Mouse (Mus musculus) liver, embryonic 13.5 days (tissue): ENCODE data around the gene Rbm47. TPM values are rescaled to one million over a fixed set of nuclear protein-coding genes. Genes with fewer than 3 reads are reported as not detected.

ENCODE experiments used
- ATAC-seq: fragments of 200-750 bp; cut with Nextera tagmentation; 2 replicates; pipeline ENCODE4 v1.8.0; 2017; ENCODE audit warnings: low read depth, mild to moderate bottlenecking, moderate number of reproducible peaks, moderate library complexity
- DNase-seq: peaks from one replicate; pipeline ENCODE4 v3.0.0; 2022
- H3K27ac ChIP-seq: fragments of 300-500 bp; sonication (generic); 2 replicates; pipeline ENCODE4 v1.5.1; 2015; ENCODE audit warnings: moderate library complexity, mild to moderate bottlenecking, inconsistent platforms
- H3K27me3 ChIP-seq: fragments of 300-500 bp; sonication (generic); 2 replicates; pipeline ENCODE4 v1.6.1; 2015; ENCODE audit warnings: mild to moderate bottlenecking, inconsistent platforms
- H3K36me3 ChIP-seq: fragments of 300-500 bp; sonication (generic); 2 replicates; pipeline ENCODE4 v1.6.1; 2015; ENCODE audit warnings: mild to moderate bottlenecking, inconsistent platforms
- H3K4me1 ChIP-seq: fragments of 300-500 bp; sonication (generic); replicated peaks from 2 replicates; pipeline ENCODE4 v1.6.1; 2015; ENCODE audit warnings: inconsistent platforms
- H3K4me2 ChIP-seq: fragments of 300-500 bp; sonication (generic); 2 replicates; pipeline ENCODE4 v1.6.1; 2015; ENCODE audit warnings: inconsistent platforms, mild to moderate bottlenecking, moderate library complexity
- H3K4me3 ChIP-seq: fragments of 300-500 bp; sonication (generic); replicated peaks from 2 replicates; pipeline ENCODE4 v1.5.1; 2015; ENCODE audit warnings: mild to moderate bottlenecking, inconsistent platforms
- H3K9ac ChIP-seq: fragments of 300-500 bp; sonication (generic); 2 replicates; pipeline ENCODE4 v1.6.1; 2015; ENCODE audit warnings: mild to moderate bottlenecking, inconsistent platforms
- H3K9me3 ChIP-seq: fragments of 300-500 bp; sonication (generic); replicated peaks from 2 replicates; pipeline ENCODE4 v1.6.1; 2016; ENCODE audit warnings: inconsistent platforms
- whole genome bisulfite sequencing: fragments of 180-500 bp; shearing (Covaris S2); methylation state at CpG from one replicate; pipeline ENCODE4 v1.1.7; 2015; ENCODE audit not compliant: insufficient replicate concordance; 5-methylcytosine and 5-hydroxymethylcytosine counted together
- polyA plus RNA-seq: library from polyadenylated mRNA; unstranded; fragments of >200 nt; fragmentation: Nextera tagmentation; extraction: Ambion mirVana; gene quantifications from 2 replicates; pipeline ENCODE4 v1.2.1, GENCODE M21; 2015

Gene Rbm47
- polyA plus RNA-seq, 1 experiment from 2014 or later: 8.1 TPM

DNA sequence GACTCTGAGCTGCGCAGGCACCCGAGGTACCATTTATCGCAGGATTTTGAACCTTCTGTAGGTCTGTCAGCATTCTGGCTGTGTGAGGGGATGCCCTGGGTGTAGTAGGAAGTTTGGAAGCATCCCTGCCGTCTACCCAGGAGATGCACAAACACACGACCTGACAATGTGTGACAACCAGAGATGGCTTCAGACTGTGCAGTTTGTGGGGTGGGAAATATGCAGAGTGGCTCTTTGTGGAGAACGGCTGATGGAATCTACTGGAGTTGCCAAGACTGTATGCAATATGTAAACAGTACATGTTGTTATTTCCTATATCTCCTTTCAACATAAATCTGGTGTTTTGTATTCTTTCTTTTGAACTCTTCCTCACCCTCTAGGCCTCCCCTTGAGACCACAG is 135.9 kb downstream of the Rbm47 start:
- H3K9me3 ChIP-seq: no peaks in the 10 kb centered on the region
- H3K4me1 ChIP-seq: peaks cover 4% of the 10 kb centered on the region
- WGBS: 63% methylated on average over 6 of the region's 6 CpGs
- H3K27me3 ChIP-seq: no peaks in the 10 kb centered on the region
- ATAC-seq: no peak
- H3K36me3 ChIP-seq: peaks cover 3% of the 10 kb centered on the region; the same call in 1 of the 2 replicates
- H3K4me3 ChIP-seq: no peak overlapping the region
- no peak overlapping the region for H3K27ac ChIP-seq
- DNase-seq: no peak
- H3K4me2 ChIP-seq: no peak overlapping the region
- no peak overlapping the region for H3K9ac ChIP-seq

GRCm38 (mm10) chr5:66036440-66037054 is 136.4 kb downstream of the Rbm47 start:
- peaks cover 3% of the 10 kb centered on the region; the same call in 1 of the 2 replicates for H3K36me3 ChIP-seq
- no peak overlapping the region for H3K9ac ChIP-seq
- peaks cover 10% of the 10 kb centered on the region for H3K4me1 ChIP-seq
- DNase-seq: no peak
- ATAC-seq: no peak
- H3K4me3 ChIP-seq: no peak overlapping the region
- H3K4me2 ChIP-seq: no peak overlapping the region
- no peaks in the 10 kb centered on the region for H3K27me3 ChIP-seq
- no peak overlapping the region for H3K27ac ChIP-seq
- H3K9me3 ChIP-seq: no peaks in the 10 kb centered on the region
- 55% methylated on average over 7 of the region's 7 CpGs for WGBS

GRCm38 (mm10) chr5:66034375-66035195 is 138.3 kb downstream of the Rbm47 start:
- no peak overlapping the region for H3K27ac ChIP-seq
- no peak for ATAC-seq
- WGBS: 66% methylated on average over 14 of the region's 14 CpGs

GRCm38 (mm10) chr5:66032826-66033225 is 140.1 kb downstream of the Rbm47 start:
- no peaks in the 10 kb centered on the region for H3K9me3 ChIP-seq
- no peak for ATAC-seq

More at GRCm38 (mm10) chr5:66034375-66035195, 138.3 kb downstream of the Rbm47 start:
- Histone ChIP-seq H3K4me3 (no peak overlapping the region), H3K9me3 (no peaks in the 10 kb centered on the region), H3K9ac (no peak overlapping the region), H3K4me2 (no peak overlapping the region), H3K4me1 (peaks cover 20% of the 10 kb centered on the region), H3K27me3 (no peaks in the 10 kb centered on the region), H3K36me3 (peaks cover 3% of the 10 kb centered on the region; the same call in 1 of the 2 replicates)
- DNase-seq: no peak

DNA sequence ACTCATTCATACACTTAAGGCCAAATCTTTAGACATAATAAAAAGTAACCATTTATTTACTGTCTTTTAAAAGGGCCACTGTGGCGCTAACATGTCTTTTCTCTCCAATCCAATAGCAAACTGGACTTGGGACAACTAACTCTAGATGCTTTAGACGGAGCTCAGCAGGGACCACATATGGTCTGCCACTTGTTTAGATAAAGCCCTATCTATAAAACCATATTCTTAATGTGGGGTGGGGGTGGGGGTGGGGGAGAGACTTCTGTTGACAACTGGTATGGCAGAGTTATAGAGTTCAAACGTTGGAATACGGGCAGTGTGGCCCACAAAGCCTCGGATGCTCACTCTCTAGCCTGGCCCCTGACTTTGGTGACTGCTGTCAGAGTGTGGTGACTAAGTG is 141.2 kb downstream of the Rbm47 start:
- H3K9me3 ChIP-seq: no peaks in the 10 kb centered on the region
- peak; percentile 74 for ATAC-seq

More at GRCm38 (mm10) chr5:66032826-66033225, 140.1 kb downstream of the Rbm47 start:
- Histone ChIP-seq H3K4me1 (peaks cover 20% of the 10 kb centered on the region), H3K36me3 (peaks cover 3% of the 10 kb centered on the region; the same call in 1 of the 2 replicates), H3K4me2 (no peak overlapping the region), H3K27me3 (no peaks in the 10 kb centered on the region), H3K9ac (no peak overlapping the region), H3K27ac (no peak overlapping the region), H3K4me3 (no peak overlapping the region)
- DNase-seq: no peak
- WGBS: 79% methylated on average over 1 of the region's 1 CpGs

GRCm38 (mm10) chr5:66028232-66028631 is 144.7 kb downstream of the Rbm47 start:
- H3K9me3 ChIP-seq: 0 out of 2 replicates have a peak, but pooled peaks cover 5% of the 10 kb centered on the region
- no peak overlapping the region for H3K27ac ChIP-seq
- peaks cover 20% of the 10 kb centered on the region for H3K4me1 ChIP-seq
- H3K36me3 ChIP-seq: peaks cover 21% of the 10 kb centered on the region
- 79% methylated on average over 5 of the region's 5 CpGs for WGBS
- ATAC-seq: no peak
- H3K4me3 ChIP-seq: no peak overlapping the region
- no peak overlapping the region for H3K4me2 ChIP-seq
- H3K9ac ChIP-seq: no peak overlapping the region
- H3K27me3 ChIP-seq: no peaks in the 10 kb centered on the region
- DNase-seq: no peak

More for the DNA sequence above, 141.2 kb downstream of the Rbm47 start:
- no peak for DNase-seq
- Histone ChIP-seq H3K4me2 (no peak overlapping the region), H3K36me3 (peaks cover 9% of the 10 kb centered on the region), H3K4me3 (no peak overlapping the region), H3K27me3 (no peaks in the 10 kb centered on the region), H3K4me1 (peaks cover 20% of the 10 kb centered on the region), H3K27ac (no peak overlapping the region), H3K9ac (no peak overlapping the region)
- 25% methylated on average over 5 of the region's 5 CpGs for WGBS

DNA sequence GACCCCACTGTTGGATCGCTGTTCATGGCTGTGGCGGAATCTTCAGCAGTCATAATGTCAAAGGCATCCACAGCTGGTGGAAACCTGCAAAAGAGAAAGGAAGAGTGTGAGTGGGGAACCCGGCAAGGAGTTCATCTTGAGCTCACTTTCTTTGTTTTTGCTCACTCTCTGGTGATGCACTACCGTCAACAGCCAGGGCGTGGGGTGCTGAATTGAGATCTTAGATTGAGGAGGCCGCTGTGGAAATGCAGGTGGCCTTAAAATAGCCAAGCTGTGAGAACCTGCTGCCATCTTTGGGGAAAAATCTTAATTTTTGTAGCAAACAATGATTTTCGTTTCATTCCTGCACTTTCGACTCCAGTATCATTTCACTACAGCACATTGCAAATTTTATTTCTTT is 145.7 kb downstream of the Rbm47 start:
- DNase-seq: no peak
- peaks cover 17% of the 10 kb centered on the region for H3K4me1 ChIP-seq
- no peak for ATAC-seq
- 0 out of 2 replicates have a peak, but pooled peaks cover 5% of the 10 kb centered on the region for H3K9me3 ChIP-seq
- no peak overlapping the region for H3K27ac ChIP-seq
- H3K9ac ChIP-seq: no peak overlapping the region
- WGBS: 80% methylated on average over 8 of the region's 8 CpGs
- H3K36me3 ChIP-seq: peaks cover 27% of the 10 kb centered on the region
- no peak overlapping the region for H3K4me2 ChIP-seq
- no peaks in the 10 kb centered on the region for H3K27me3 ChIP-seq
- no peak overlapping the region for H3K4me3 ChIP-seq

- 0 out of 2 replicates have a peak, but pooled peaks cover 5% of the 10 kb centered on the region for H3K9me3 ChIP-seq
- 90% methylated on average over 31 of the region's 31 CpGs for WGBS
- DNase-seq (no peak), ATAC-seq (no peak)
- H3K9ac ChIP-seq: no peak overlapping the region
- H3K4me2 ChIP-seq: no peak overlapping the region
- no peak overlapping the region for H3K4me3 ChIP-seq
- peaks cover 29% of the 10 kb centered on the region for H3K36me3 ChIP-seq
- H3K27me3 ChIP-seq: no peaks in the 10 kb centered on the region
- H3K27ac ChIP-seq: no peak overlapping the region
- peaks cover 13% of the 10 kb centered on the region for H3K4me1 ChIP-seq
These were observed 146.1 kb downstream of the Rbm47 start for GRCm38 (mm10) chr5:66026796-66027195.

- H3K27ac ChIP-seq: no peak overlapping the region
- no peak overlapping the region for H3K9ac ChIP-seq
- DNase-seq: no peak
- no peaks in the 10 kb centered on the region for H3K9me3 ChIP-seq
- no peaks in the 10 kb centered on the region for H3K27me3 ChIP-seq
- no peaks in the 10 kb centered on the region for H3K4me1 ChIP-seq
- H3K4me3 ChIP-seq: no peak overlapping the region
- no peak for ATAC-seq
- no peak overlapping the region for H3K4me2 ChIP-seq
- H3K36me3 ChIP-seq: peaks cover 10% of the 10 kb centered on the region
- 70% methylated on average over 2 of the region's 2 CpGs for WGBS
These were observed 157.4 kb downstream of the Rbm47 start for GRCm38 (mm10) chr5:66015449-66015961.

DNA sequence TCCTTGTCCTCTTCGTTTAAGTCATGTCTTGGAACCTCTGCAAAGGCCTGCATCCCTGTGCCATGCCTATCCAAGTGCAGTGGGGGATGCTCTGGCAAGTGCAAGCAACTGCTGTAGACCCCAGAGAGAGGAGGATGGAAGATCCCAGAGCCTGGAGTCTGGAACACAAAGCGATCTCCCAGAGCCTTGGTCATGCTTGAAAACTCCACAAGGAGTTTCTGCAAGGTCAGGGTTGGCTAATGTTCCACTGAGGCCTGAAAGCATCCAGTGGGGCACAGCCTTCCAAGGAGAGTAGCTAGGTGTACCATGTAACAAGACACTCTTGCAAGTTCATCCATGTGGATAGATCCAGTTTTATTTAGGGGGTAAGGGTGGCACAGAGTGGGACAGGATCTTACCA is 158.5 kb downstream of the Rbm47 start:
- Histone ChIP-seq H3K4me1 (no peaks in the 10 kb centered on the region), H3K27me3 (no peaks in the 10 kb centered on the region), H3K36me3 (peaks cover 5% of the 10 kb centered on the region; the same call in 1 of the 2 replicates), H3K27ac (no peak overlapping the region), H3K9ac (no peak overlapping the region), H3K9me3 (no peaks in the 10 kb centered on the region), H3K4me2 (no peak overlapping the region), H3K4me3 (no peak overlapping the region)
- ATAC-seq: no peak
- 64% methylated on average over 2 of the region's 2 CpGs for WGBS
- DNase-seq: no peak

GRCm38 (mm10) chr5:66013999-66014398 is 158.9 kb downstream of the Rbm47 start:
- Histone ChIP-seq H3K27me3 (no peaks in the 10 kb centered on the region), H3K4me2 (no peak overlapping the region), H3K4me1 (no peaks in the 10 kb centered on the region), H3K9ac (no peak overlapping the region), H3K36me3 (peaks cover under 1% of the 10 kb centered on the region; the same call in 1 of the 2 replicates), H3K4me3 (no peak overlapping the region), H3K9me3 (no peaks in the 10 kb centered on the region), H3K27ac (no peak overlapping the region)
- WGBS: 36% methylated on average over 3 of the region's 3 CpGs
- no peak for ATAC-seq
- no peak for DNase-seq
